Mouse (Mus musculus) stomach, postnatal 0 days (tissue): ENCODE measurements at regions not wholly inside any gene's neighbourhood (a gene's known extent, or its start where the extent isn't known, plus 50 kb on each side); places are given as distances from the start of the nearest gene placed in this dataset.
A peak's percentile ranks its signal among the peaks of the same experiment; 100 is the strongest.

Experiments used
- CTCF ChIP-seq: IDR thresholded peaks from 2 replicates; pipeline ENCODE4 v1.5.1; 2016; ENCODE audit warnings: antibody characterized with exemption, low read depth, mild to moderate bottlenecking, moderate library complexity
- EP300 ChIP-seq: optimal IDR thresholded peaks from 2 replicates; pipeline ENCODE3; 2016; ENCODE audit warnings: antibody characterized with exemption

GRCm38 (mm10) chr13:110907319-110907955 is 347.4 kb upstream of the Actbl2 start:
- peak; percentile 20; the same call in 1 of the 2 replicates for TF ChIP-seq CTCF
- TF ChIP-seq EP300, result no peak
